Mouse (Mus musculus): ENCODE data around the gene Lrfn1. TPM values are rescaled to one million over a fixed set of nuclear protein-coding genes. Genes with fewer than 3 reads are reported as not detected.
A peak's percentile ranks its signal among the peaks of the same experiment; 100 is the strongest.

The Lrfn1 gene
- polyA plus RNA-seq, 1 experiment, result 1.1 TPM

GRCm38 (mm10) chr7:28438771-28439170 lies 13.0 kb upstream of the Lrfn1 start:
- Histone ChIP-seq H3K27me3 (ENCODE audit: control insufficient read depth, insufficient read depth, low read length) (no peaks in the 10 kb centered on the region), H3K36me3 (ENCODE audit: control insufficient read depth, insufficient read depth, low read length) (no peaks in the 10 kb centered on the region), H3K4me1 (ENCODE audit: control insufficient read depth, insufficient read depth, low read length) (peaks cover 7% of the 10 kb centered on the region), H3K27ac (ENCODE audit: control insufficient read depth, insufficient read depth, low read depth, low read length) (no peak overlapping the region), H3K4me3 (ENCODE audit: control insufficient read depth, low read depth, low read length) (no peak overlapping the region)
- no peak for TF ChIP-seq CTCF (IDR thresholded peaks at IDR 0.05; ENCODE audit: control insufficient read depth, insufficient read depth, insufficient replicate concordance, low read depth, low read length)
- TF ChIP-seq POLR2A (IDR thresholded peaks at IDR 0.05; ENCODE audit: control insufficient read depth, low read depth, low read length), result no peak

- Histone ChIP-seq H3K36me3 (ENCODE audit: control insufficient read depth, insufficient read depth, low read length) (no peaks in the 10 kb centered on the region), H3K27ac (ENCODE audit: control insufficient read depth, insufficient read depth, low read depth, low read length) (peak overlapping the region; percentile 51), H3K4me1 (ENCODE audit: control insufficient read depth, insufficient read depth, low read length) (peaks cover 7% of the 10 kb centered on the region), H3K27me3 (ENCODE audit: control insufficient read depth, insufficient read depth, low read length) (no peaks in the 10 kb centered on the region), H3K4me3 (ENCODE audit: control insufficient read depth, low read depth, low read length) (peak overlapping the region; percentile 10; the same call in 1 of the 2 replicates)
- no peak for TF ChIP-seq POLR2A (IDR thresholded peaks at IDR 0.05; ENCODE audit: control insufficient read depth, low read depth, low read length)
- TF ChIP-seq CTCF (IDR thresholded peaks at IDR 0.05; ENCODE audit: control insufficient read depth, insufficient read depth, insufficient replicate concordance, low read depth, low read length), result no peak
Observed at GRCm38 (mm10) chr7:28440739-28441138, 11.0 kb upstream of the Lrfn1 start.

- H3K36me3 ChIP-seq (ENCODE audit: control insufficient read depth, insufficient read depth, low read length), result no peaks in the 10 kb centered on the region
- no peak overlapping the region; the same call in 1 of the 2 replicates for H3K4me3 ChIP-seq (ENCODE audit: control insufficient read depth, low read depth, low read length)
- no peak for TF ChIP-seq POLR2A (IDR thresholded peaks at IDR 0.05; ENCODE audit: control insufficient read depth, low read depth, low read length)
- no peak for TF ChIP-seq CTCF (IDR thresholded peaks at IDR 0.05; ENCODE audit: control insufficient read depth, insufficient read depth, insufficient replicate concordance, low read depth, low read length)
- peaks cover 9% of the 10 kb centered on the region for H3K4me1 ChIP-seq (ENCODE audit: control insufficient read depth, insufficient read depth, low read length)
- no peaks in the 10 kb centered on the region for H3K27me3 ChIP-seq (ENCODE audit: control insufficient read depth, insufficient read depth, low read length)
- no peak overlapping the region for H3K27ac ChIP-seq (ENCODE audit: control insufficient read depth, insufficient read depth, low read depth, low read length)
Observed at GRCm38 (mm10) chr7:28441776-28442485, 9.8 kb upstream of the Lrfn1 start.

- H3K4me3 ChIP-seq (ENCODE audit: control insufficient read depth, low read depth, low read length), result no peak overlapping the region
- peaks cover 12% of the 10 kb centered on the region for H3K4me1 ChIP-seq (ENCODE audit: control insufficient read depth, insufficient read depth, low read length)
- TF ChIP-seq POLR2A (IDR thresholded peaks at IDR 0.05; ENCODE audit: control insufficient read depth, low read depth, low read length) (no peak), CTCF (IDR thresholded peaks at IDR 0.05; ENCODE audit: control insufficient read depth, insufficient read depth, insufficient replicate concordance, low read depth, low read length) (no peak)
- H3K27ac ChIP-seq (ENCODE audit: control insufficient read depth, insufficient read depth, low read depth, low read length), result no peak overlapping the region
- no peaks in the 10 kb centered on the region for H3K27me3 ChIP-seq (ENCODE audit: control insufficient read depth, insufficient read depth, low read length)
- no peaks in the 10 kb centered on the region for H3K36me3 ChIP-seq (ENCODE audit: control insufficient read depth, insufficient read depth, low read length)
Observed at GRCm38 (mm10) chr7:28442688-28443087, 9.1 kb upstream of the Lrfn1 start.

DNA sequence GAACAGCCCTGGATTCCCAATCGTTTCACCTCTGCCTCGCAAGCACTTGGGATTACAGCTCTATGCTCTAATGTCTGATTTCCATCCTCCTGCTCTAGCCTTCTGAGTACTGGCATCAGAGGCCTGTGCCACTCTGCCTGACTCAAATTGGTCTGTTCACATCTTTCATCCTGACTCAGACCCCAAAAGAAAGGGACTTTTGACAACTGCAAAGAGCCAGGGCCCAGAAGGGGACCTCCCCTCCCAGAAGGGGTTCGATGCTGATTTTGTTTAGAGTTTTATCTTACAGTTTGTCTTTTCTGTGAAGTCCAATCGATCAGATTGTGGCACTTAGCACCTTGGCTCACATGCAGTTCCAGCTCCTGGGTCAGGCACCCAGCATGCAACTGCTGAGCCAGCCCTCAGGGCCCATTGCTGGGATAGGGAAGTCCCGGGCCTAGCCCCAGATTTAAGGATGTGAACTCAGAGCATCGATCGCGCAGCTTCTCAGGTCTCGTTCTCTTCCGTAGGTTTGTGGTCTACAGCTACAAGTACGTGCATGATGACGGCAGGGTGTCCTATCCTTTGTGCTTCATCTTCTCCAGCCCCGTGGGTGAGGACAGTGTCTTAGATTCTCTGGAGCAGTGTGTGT lies 7.3 kb upstream of the Lrfn1 start:
- Histone ChIP-seq H3K27me3 (ENCODE audit: control insufficient read depth, insufficient read depth, low read length) (no peaks in the 10 kb centered on the region), H3K4me3 (ENCODE audit: control insufficient read depth, low read depth, low read length) (no peak overlapping the region), H3K4me1 (ENCODE audit: control insufficient read depth, insufficient read depth, low read length) (peaks cover 9% of the 10 kb centered on the region), H3K27ac (ENCODE audit: control insufficient read depth, insufficient read depth, low read depth, low read length) (no peak overlapping the region), H3K36me3 (ENCODE audit: control insufficient read depth, insufficient read depth, low read length) (no peaks in the 10 kb centered on the region)
- no peak for TF ChIP-seq POLR2A (IDR thresholded peaks at IDR 0.05; ENCODE audit: control insufficient read depth, low read depth, low read length)
- no peak for TF ChIP-seq CTCF (IDR thresholded peaks at IDR 0.05; ENCODE audit: control insufficient read depth, insufficient read depth, insufficient replicate concordance, low read depth, low read length)

DNA sequence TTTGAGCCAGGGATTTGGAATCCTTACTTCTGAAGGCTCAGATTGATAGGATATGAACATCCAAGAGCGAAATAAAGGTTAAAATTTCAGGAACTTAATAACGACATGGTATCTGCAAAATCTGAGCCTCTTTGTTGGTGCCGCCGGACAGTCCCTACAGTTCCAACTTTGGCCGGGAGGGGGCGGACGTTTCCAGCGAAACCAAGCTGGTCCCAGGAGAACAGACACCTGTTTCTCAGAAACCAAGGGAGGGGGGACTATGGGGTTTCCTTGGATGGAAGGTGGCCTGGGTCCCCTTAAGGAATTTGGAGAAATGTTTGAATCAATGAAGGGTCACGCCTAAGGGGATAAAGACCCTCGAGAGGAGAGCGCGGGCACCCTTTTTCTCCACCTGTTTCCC lies 5.3 kb upstream of the Lrfn1 start:
- TF ChIP-seq POLR2A (IDR thresholded peaks at IDR 0.05; ENCODE audit: control insufficient read depth, low read depth, low read length), result no peak
- TF ChIP-seq CTCF (IDR thresholded peaks at IDR 0.05; ENCODE audit: control insufficient read depth, insufficient read depth, insufficient replicate concordance, low read depth, low read length), result peak; percentile 87
- Histone ChIP-seq H3K27ac (ENCODE audit: control insufficient read depth, insufficient read depth, low read depth, low read length) (no peak overlapping the region), H3K4me3 (ENCODE audit: control insufficient read depth, low read depth, low read length) (no peak overlapping the region)

DNA sequence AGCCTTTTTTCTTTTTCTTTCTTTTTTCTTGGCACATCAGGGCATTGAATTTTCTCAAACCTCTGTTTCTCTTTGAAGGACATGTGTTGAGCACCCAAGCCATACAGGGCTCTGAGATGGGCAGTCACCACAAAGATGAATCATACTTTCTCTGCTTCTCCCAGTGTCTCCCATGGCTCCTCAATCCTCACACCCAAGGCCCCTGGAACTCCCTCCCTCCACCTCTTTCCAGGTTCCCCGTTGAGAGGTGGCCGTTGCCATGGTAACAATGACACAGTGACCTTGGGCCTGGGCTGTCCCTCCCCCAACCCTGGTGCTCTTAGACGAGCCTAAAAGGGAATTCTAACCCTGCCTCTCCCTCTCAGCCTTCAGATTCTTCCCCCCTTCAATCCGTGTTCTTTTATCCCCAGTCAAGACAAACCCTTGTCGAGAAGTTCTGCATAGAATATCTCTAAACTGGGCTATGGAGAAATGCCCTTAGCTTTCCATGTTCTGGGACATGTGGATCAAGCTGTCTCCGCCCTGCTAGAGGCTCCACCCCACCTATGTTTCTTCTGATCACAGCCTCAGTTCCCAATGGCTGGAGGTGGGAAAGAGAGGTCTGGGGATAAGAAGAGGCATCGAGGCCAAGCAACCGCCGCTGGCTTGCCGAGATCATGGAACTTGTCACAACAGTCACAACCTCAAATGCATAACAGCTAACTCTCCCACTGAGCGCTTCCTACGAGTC lies 4.5 kb upstream of the Lrfn1 start:
- Histone ChIP-seq H3K4me1 (ENCODE audit: control insufficient read depth, insufficient read depth, low read length) (peaks cover 9% of the 10 kb centered on the region), H3K4me3 (ENCODE audit: control insufficient read depth, low read depth, low read length) (no peak overlapping the region), H3K27ac (ENCODE audit: control insufficient read depth, insufficient read depth, low read depth, low read length) (no peak overlapping the region), H3K27me3 (ENCODE audit: control insufficient read depth, insufficient read depth, low read length) (no peaks in the 10 kb centered on the region), H3K36me3 (ENCODE audit: control insufficient read depth, insufficient read depth, low read length) (no peaks in the 10 kb centered on the region)
- TF ChIP-seq POLR2A (IDR thresholded peaks at IDR 0.05; ENCODE audit: control insufficient read depth, low read depth, low read length) (no peak), CTCF (IDR thresholded peaks at IDR 0.05; ENCODE audit: control insufficient read depth, insufficient read depth, insufficient replicate concordance, low read depth, low read length) (no peak)

More for the DNA sequence above, 5.3 kb upstream of the Lrfn1 start:
- peaks cover 9% of the 10 kb centered on the region for H3K4me1 ChIP-seq (ENCODE audit: control insufficient read depth, insufficient read depth, low read length)
- H3K27me3 ChIP-seq (ENCODE audit: control insufficient read depth, insufficient read depth, low read length), result no peaks in the 10 kb centered on the region
- no peaks in the 10 kb centered on the region for H3K36me3 ChIP-seq (ENCODE audit: control insufficient read depth, insufficient read depth, low read length)

All from testis, adult 2 months (tissue).